Mouse (Mus musculus) embryo, embryonic 10 days (tissue): ENCODE measurements around the gene Smco1.

ENCODE experiments used
- DNase-seq: peaks from one replicate; pipeline ENCODE4 v3.0.0-alpha.2; 2015; ENCODE audit warnings: low spot score

Smco1 gene

GRCm38 (mm10) chr16:32312386-32312785 is 41.1 kb downstream of the Smco1 start:
- DNase-seq, result peak; percentile 54

- DNase-seq, result no peak
These were observed 41.6 kb downstream of the Smco1 start for GRCm38 (mm10) chr16:32312859-32313258.

- no peak for DNase-seq
These were observed 45.3 kb downstream of the Smco1 start for GRCm38 (mm10) chr16:32316601-32317000.

GRCm38 (mm10) chr16:32323953-32324352 is 52.7 kb downstream of the Smco1 start:
- no peak for DNase-seq
